Mouse (Mus musculus): Measurements from ENCODE around the gene Vti1b. TPM values are rescaled to one million over a fixed set of nuclear protein-coding genes. Genes with fewer than 3 reads are reported as not detected.

Vti1b gene
- polyA plus RNA-seq, 2 experiments = 44.0 to 94.6 TPM

- no peak for ATAC-seq (ENCODE audit: low FRiP score, low read depth)
- WGBS = 91% methylated on average over 3 of the region's 3 CpGs
- no peaks in the 10 kb centered on the region for H3K9me3 ChIP-seq (ENCODE audit: control insufficient read depth, low read length)
Measured at GRCm38 (mm10) chr12:79162876-79163275, 9.6 kb downstream of the Vti1b start.

GRCm38 (mm10) chr12:79149653-79150052 is 22.8 kb downstream of the Vti1b start:
- Histone ChIP-seq H3K27me3 (ENCODE audit: control insufficient read depth, insufficient read depth, low read length) (no peaks in the 10 kb centered on the region), H3K9ac (ENCODE audit: low read depth, low read length, severe bottlenecking) (no peak overlapping the region)

More at GRCm38 (mm10) chr12:79162876-79163275, 9.6 kb downstream of the Vti1b start:
- H3K36me3 ChIP-seq (ENCODE audit: control insufficient read depth, insufficient read depth, low read length) = peaks cover 72% of the 10 kb centered on the region
- H3K9ac ChIP-seq (ENCODE audit: low read depth, low read length, severe bottlenecking) = no peak overlapping the region
- H3K4me2 ChIP-seq (replicated peaks; ENCODE audit: low read depth, low read length, severe bottlenecking) = no peak overlapping the region
- TF ChIP-seq POLR2A (IDR thresholded peaks at IDR 0.05; ENCODE audit: borderline replicate concordance, extremely low read depth, insufficient read depth, insufficient read length) = no peak
- H3K27me3 ChIP-seq (ENCODE audit: control insufficient read depth, insufficient read depth, low read length) = no peaks in the 10 kb centered on the region
- H3K27ac ChIP-seq (replicated peaks; ENCODE audit: low read depth, low read length) = no peak overlapping the region
- no peak for DNase-seq (ENCODE audit: low spot score)
- no peaks in the 10 kb centered on the region for H3K4me1 ChIP-seq (ENCODE audit: control insufficient read depth, insufficient read depth, low read length)
- H3K4me3 ChIP-seq (replicated peaks; ENCODE audit: low read length) = no peak overlapping the region

GRCm38 (mm10) chr12:79141384-79141783 is 31.1 kb downstream of the Vti1b start:
- Histone ChIP-seq H3K4me3 (replicated peaks; ENCODE audit: low read length) (no peak overlapping the region), H3K9me3 (ENCODE audit: control insufficient read depth, low read length) (no peaks in the 10 kb centered on the region), H3K4me2 (replicated peaks; ENCODE audit: low read depth, low read length, severe bottlenecking) (no peak overlapping the region), H3K27ac (replicated peaks; ENCODE audit: low read depth, low read length) (no peak overlapping the region), H3K36me3 (ENCODE audit: control insufficient read depth, insufficient read depth, low read length) (no peaks in the 10 kb centered on the region), H3K9ac (ENCODE audit: low read depth, low read length, severe bottlenecking) (no peak overlapping the region), H3K27me3 (ENCODE audit: control insufficient read depth, insufficient read depth, low read length) (no peaks in the 10 kb centered on the region), H3K4me1 (ENCODE audit: control insufficient read depth, insufficient read depth, low read length) (no peaks in the 10 kb centered on the region)
- no peak for DNase-seq (ENCODE audit: low spot score)
- ATAC-seq (ENCODE audit: low FRiP score, low read depth) = no peak
- TF ChIP-seq POLR2A (IDR thresholded peaks at IDR 0.05; ENCODE audit: borderline replicate concordance, extremely low read depth, insufficient read depth, insufficient read length) = no peak

More at GRCm38 (mm10) chr12:79149653-79150052, 22.8 kb downstream of the Vti1b start:
- H3K9me3 ChIP-seq (ENCODE audit: control insufficient read depth, low read length) = no peaks in the 10 kb centered on the region
- no peak overlapping the region for H3K27ac ChIP-seq (replicated peaks; ENCODE audit: low read depth, low read length)
- H3K36me3 ChIP-seq (ENCODE audit: control insufficient read depth, insufficient read depth, low read length) = peaks cover 3% of the 10 kb centered on the region
- 91% methylated on average over 6 of the region's 6 CpGs for WGBS
- DNase-seq (ENCODE audit: low spot score) = no peak
- no peak overlapping the region for H3K4me3 ChIP-seq (replicated peaks; ENCODE audit: low read length)
- no peak overlapping the region for H3K4me2 ChIP-seq (replicated peaks; ENCODE audit: low read depth, low read length, severe bottlenecking)
- ATAC-seq (ENCODE audit: low FRiP score, low read depth) = no peak
- no peak for TF ChIP-seq POLR2A (IDR thresholded peaks at IDR 0.05; ENCODE audit: borderline replicate concordance, extremely low read depth, insufficient read depth, insufficient read length)
- H3K4me1 ChIP-seq (ENCODE audit: control insufficient read depth, insufficient read depth, low read length) = no peaks in the 10 kb centered on the region

GRCm38 (mm10) chr12:79140811-79141210 is 31.7 kb downstream of the Vti1b start:
- no peak overlapping the region for H3K9ac ChIP-seq (ENCODE audit: low read depth, low read length, severe bottlenecking)
- DNase-seq (ENCODE audit: low spot score) = no peak
- no peak overlapping the region for H3K4me2 ChIP-seq (replicated peaks; ENCODE audit: low read depth, low read length, severe bottlenecking)
- 90% methylated on average over 2 of the region's 2 CpGs for WGBS
- H3K27me3 ChIP-seq (ENCODE audit: control insufficient read depth, insufficient read depth, low read length) = no peaks in the 10 kb centered on the region
- no peak overlapping the region for H3K4me3 ChIP-seq (replicated peaks; ENCODE audit: low read length)
- no peak for ATAC-seq (ENCODE audit: low FRiP score, low read depth)
- no peaks in the 10 kb centered on the region for H3K4me1 ChIP-seq (ENCODE audit: control insufficient read depth, insufficient read depth, low read length)
- no peak overlapping the region for H3K27ac ChIP-seq (replicated peaks; ENCODE audit: low read depth, low read length)
- no peaks in the 10 kb centered on the region for H3K36me3 ChIP-seq (ENCODE audit: control insufficient read depth, insufficient read depth, low read length)
- H3K9me3 ChIP-seq (ENCODE audit: control insufficient read depth, low read length) = no peaks in the 10 kb centered on the region
- no peak for TF ChIP-seq POLR2A (IDR thresholded peaks at IDR 0.05; ENCODE audit: borderline replicate concordance, extremely low read depth, insufficient read depth, insufficient read length)

- ATAC-seq (ENCODE audit: low FRiP score, low read depth) (no peak), DNase-seq (ENCODE audit: low spot score) (no peak)
- H3K27me3 ChIP-seq (ENCODE audit: control insufficient read depth, insufficient read depth, low read length) = no peaks in the 10 kb centered on the region
- H3K9me3 ChIP-seq (ENCODE audit: control insufficient read depth, low read length) = no peaks in the 10 kb centered on the region
- WGBS = 45% methylated on average over 1 of the region's 1 CpGs
- H3K36me3 ChIP-seq (ENCODE audit: control insufficient read depth, insufficient read depth, low read length) = no peaks in the 10 kb centered on the region
- no peak overlapping the region for H3K4me3 ChIP-seq (replicated peaks; ENCODE audit: low read length)
- no peaks in the 10 kb centered on the region for H3K4me1 ChIP-seq (ENCODE audit: control insufficient read depth, insufficient read depth, low read length)
- no peak overlapping the region for H3K9ac ChIP-seq (ENCODE audit: low read depth, low read length, severe bottlenecking)
- TF ChIP-seq POLR2A (IDR thresholded peaks at IDR 0.05; ENCODE audit: borderline replicate concordance, extremely low read depth, insufficient read depth, insufficient read length) = no peak
- H3K4me2 ChIP-seq (replicated peaks; ENCODE audit: low read depth, low read length, severe bottlenecking) = no peak overlapping the region
- H3K27ac ChIP-seq (replicated peaks; ENCODE audit: low read depth, low read length) = no peak overlapping the region
Measured at GRCm38 (mm10) chr12:79139417-79139816, 33.0 kb downstream of the Vti1b start.

GRCm38 (mm10) chr12:79138999-79139398 is 33.5 kb downstream of the Vti1b start:
- H3K9ac ChIP-seq (ENCODE audit: low read depth, low read length, severe bottlenecking) = no peak overlapping the region
- no peak overlapping the region for H3K4me2 ChIP-seq (replicated peaks; ENCODE audit: low read depth, low read length, severe bottlenecking)
- no peaks in the 10 kb centered on the region for H3K36me3 ChIP-seq (ENCODE audit: control insufficient read depth, insufficient read depth, low read length)
- H3K4me3 ChIP-seq (replicated peaks; ENCODE audit: low read length) = no peak overlapping the region
- ATAC-seq (ENCODE audit: low FRiP score, low read depth) (no peak), DNase-seq (ENCODE audit: low spot score) (no peak)
- no peaks in the 10 kb centered on the region for H3K4me1 ChIP-seq (ENCODE audit: control insufficient read depth, insufficient read depth, low read length)
- H3K9me3 ChIP-seq (ENCODE audit: control insufficient read depth, low read length) = no peaks in the 10 kb centered on the region
- no peak for TF ChIP-seq POLR2A (IDR thresholded peaks at IDR 0.05; ENCODE audit: borderline replicate concordance, extremely low read depth, insufficient read depth, insufficient read length)
- no peak overlapping the region for H3K27ac ChIP-seq (replicated peaks; ENCODE audit: low read depth, low read length)
- no peaks in the 10 kb centered on the region for H3K27me3 ChIP-seq (ENCODE audit: control insufficient read depth, insufficient read depth, low read length)
